Mouse (Mus musculus): ENCODE data around the gene Reck.

Reck gene

DNA sequence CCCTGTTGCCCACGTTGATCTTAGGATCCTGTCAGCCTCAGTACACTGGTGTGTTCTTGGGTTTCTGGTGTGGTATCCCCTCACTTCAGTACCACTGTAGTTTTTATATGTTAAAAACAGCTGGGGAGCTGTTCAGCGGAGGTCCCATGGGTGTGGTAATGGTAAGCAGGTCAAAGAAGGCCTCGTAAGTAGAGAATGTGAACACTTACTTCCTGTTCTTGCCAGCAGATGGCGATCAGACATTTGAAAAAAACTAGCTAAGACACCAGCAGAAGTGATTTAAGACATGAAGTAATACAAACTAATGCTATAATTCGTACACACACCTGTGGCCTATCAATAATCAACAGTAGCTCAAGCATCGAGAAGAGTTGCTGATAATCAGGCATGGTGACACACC, 31.1 kb downstream of the Reck start:
- DNase-seq = peak; percentile 41 to 52

DNA sequence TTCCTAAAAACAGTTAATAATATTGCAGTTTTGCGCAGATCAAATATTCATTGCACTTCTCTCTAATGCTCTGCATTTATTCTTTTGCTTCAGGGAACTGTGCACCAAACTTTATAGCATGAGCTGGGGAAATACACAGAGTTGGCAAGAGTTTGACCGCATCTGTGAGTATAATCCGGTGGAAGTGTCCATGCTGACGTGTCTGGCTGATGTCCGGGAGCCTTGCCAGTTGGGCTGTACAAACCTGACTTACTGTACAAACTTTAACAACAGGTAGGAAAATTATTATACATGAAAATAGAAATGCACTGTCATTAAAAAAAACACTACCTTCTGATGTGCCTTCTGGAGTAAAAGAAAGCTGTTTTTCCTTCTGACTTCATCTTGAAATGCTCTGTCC, 42.9 kb downstream of the Reck start:
- DNase-seq = no peak

DNA sequence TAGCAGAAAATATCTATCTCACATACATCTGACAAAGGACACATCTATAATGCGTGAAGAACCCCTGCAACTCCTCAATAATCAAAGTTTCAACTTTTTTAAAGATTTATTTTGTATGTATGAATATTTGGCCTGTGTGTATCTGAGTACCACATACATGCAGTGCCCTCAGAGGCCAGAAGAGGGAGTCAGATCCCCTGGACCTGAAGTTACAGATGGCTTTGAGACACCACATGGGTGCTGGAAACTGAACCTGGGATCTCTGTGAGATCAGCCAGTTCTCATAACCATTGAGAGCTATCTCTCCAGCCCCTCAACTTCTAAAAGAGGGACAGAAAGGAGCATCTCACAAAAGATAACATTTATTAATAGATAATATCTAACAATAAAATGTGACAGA, 45.3 kb downstream of the Reck start:
- no peak for DNase-seq

DNA sequence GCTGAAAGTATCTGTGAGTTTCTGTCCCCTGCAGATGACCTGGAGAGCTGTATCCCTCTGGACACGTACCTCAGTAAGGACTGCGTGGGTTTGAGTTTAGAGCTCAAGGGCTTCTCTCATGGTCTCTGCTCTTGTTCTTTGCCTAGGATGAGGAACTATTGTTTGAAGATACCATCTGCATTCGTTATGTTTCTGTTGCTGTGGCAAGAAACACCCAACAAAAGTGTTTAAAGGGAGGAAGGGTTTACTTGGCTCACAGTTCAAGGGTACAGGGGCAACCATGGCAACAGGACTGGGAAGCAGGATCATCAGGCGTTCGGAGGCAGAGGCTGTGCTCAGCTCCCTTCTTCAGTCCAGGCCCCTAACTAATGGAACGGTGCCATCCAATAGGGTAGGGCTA, 49.8 kb downstream of the Reck start:
- DNase-seq = no peak

DNA sequence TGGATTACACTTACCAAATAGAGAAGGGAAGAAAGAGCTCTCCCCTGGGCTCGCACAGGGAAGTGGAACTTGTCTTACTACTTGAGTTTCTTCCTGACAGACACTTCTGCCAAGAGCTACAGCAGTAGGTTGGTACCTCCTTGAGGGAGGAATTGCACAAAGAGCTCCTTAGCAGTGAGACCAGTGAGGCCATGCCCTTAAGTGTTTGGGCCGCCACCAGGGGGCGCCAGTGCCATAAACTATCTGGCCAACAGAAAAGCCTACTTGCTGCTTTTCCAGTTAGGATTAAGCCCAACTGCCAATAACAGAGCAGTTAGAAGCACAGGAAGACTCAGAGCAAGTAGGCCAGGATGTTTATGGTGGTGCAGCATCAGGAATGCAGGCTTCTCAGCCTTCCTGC, 50.4 kb downstream of the Reck start:
- peak; percentile 67 to 75 for DNase-seq

DNA sequence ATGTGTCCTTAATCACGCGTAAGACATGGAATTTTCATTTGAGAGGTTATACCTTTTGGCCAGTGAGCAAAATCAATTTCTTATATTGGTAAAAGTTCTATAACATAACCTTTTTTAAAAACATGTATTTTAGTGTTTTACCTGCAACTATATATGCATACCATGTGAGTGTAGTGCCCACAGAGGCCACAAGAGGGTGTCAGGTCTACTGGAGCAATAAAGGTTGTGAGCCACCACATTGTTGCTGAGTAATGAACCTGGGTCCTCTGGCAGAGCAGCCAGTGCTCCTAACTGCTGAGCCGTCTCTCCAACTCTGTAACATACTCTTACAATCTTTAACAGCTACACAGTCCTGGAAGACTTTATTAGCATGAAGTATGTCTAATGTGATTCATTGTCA, 52.5 kb downstream of the Reck start:
- peak; percentile 40 to 55 for DNase-seq

DNA sequence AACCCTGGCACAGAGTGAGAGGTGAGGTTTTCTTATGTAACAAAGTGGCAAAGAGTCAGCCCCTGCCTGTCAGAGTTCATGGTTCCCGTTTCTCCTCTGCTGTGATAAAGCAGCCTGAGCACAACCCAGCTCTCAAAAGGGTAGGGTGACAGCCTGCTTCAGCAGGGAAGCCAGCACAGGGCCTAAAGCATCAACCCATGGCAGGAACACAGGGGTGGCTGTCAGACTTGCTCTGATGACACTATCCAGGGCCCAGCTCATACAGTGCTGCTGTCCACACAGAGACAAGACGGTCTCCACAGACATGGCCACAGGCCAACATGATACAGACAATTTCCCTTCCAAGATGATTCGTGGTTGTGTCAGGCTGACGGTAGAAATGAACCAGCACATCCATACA, 56.5 kb downstream of the Reck start:
- DNase-seq = no peak

DNA sequence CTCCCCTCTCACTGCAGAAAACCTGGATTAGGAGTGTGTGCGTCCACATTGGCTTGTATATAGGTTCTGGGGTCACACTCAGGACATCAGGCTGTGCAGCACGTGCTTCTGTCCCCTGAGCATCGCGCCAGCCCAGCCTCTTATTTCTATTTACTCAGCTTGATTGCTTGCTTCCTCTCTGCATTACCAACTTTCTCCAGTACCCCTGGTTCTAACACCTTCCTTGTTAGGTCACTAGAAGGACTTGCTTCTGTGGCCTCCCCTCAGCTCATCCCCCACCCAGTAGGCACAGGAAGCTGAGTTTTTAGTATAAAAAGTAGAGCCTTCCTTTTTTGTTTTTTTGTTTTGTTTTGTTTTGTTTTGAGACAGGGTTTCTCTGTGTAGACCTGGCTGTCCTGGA, 60.9 kb downstream of the Reck start:
- DNase-seq = no peak

DNA sequence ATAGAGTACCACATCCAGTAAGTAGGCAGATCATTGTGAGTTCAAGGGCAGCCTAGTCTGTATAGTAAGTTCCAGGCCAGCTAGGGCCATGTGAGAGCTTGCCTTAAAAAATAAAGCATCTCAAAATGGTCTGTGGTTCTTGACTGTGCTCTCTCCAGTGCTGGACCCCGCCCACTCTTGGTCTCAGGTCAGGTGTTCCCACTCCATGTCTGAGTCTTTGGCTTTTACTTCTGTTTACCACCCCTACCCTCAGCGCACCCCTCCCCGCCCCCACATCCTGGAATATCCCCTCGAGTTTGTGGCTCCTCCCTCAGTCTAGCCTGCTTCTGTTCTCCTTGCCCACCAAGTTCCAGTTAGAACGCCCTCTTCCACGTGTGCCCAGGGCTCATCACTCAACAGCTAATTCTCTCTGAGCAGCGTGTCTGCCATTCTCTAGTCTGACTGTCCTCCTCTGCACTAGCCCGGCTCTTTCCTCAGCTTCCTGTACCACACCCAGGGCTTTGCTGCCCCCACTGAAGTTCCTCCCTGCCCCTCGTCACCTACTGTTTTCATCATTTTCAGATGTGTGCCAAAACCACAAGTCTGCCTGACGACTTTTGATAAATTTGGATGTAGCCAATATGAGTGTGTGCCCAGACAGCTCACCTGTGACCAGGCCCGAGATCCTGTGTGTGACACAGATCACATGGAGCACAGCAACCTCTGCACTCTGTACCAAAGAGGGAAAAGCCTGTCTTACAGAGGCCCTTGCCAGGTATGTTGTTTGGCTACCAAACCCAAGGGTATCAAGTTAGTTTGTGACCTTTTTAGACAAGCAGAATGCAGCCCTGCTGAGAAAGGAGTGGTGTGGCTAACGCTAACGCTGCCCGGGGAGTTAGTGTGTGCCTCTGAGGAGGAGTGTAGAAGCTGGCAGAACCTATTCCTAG, 61.7 kb downstream of the Reck start:
- DNase-seq = peak in 1 of 2 experiments; percentile 17

DNA sequence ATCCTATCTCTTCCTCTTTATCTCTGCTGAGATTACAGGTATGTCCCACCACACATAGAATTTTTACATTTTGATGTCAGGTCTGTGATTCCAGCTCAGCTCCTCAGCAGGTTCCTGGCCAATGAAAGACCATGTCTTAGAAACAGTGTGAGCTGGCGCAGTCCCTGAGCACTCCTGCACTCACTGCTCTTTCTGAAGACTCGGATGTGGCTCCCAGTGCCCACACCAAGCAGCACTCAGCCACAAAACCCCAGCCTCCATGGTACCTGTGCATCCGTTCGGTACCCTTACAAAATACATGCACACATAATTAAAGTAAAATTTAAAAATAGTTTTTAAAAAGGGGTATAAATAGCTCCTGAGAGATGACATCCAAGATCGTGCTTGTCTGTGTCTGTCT, 66.0 kb downstream of the Reck start:
- DNase-seq = no peak

DNA sequence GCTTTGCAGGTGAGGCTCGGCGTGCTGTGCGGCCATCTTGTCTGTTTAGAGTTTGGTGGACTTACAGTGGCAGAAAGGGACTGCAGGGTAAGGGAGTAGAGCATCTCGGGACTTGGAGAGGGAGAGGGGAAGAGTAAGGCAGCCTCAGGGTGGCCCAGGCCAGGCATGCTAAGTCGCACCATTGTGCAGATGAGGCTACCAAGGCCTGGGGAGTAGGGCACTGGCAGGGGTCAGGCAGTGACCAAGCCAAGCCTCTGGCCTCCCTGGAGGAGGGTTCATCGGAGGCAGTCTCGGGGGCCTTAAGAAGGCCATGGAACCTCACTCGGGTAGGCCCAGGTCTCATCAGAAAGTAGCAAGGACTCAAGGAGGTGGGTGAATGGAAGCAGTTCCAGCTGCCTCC, 67.1 kb downstream of the Reck start:
- DNase-seq = no peak

DNA sequence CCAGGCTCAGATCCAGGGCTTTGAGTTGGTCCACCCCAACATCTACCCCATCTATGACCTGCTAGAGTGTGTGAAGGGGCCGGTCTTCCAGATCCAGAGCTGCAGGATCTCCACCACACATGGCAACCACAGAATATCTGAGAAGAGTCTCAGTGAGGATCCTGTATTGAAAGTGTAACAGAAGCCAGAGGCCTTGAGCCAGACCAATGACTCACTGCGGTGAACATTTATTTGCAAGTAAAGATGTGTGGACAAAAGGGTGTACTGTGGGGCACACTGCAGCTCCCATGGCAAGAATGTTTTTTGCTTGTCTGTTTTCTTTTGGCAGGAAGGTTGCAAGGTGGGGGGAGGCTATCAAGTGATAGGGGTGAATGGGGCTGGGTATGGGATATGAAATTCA, 72.2 kb downstream of the Reck start:
- DNase-seq = no peak

DNA sequence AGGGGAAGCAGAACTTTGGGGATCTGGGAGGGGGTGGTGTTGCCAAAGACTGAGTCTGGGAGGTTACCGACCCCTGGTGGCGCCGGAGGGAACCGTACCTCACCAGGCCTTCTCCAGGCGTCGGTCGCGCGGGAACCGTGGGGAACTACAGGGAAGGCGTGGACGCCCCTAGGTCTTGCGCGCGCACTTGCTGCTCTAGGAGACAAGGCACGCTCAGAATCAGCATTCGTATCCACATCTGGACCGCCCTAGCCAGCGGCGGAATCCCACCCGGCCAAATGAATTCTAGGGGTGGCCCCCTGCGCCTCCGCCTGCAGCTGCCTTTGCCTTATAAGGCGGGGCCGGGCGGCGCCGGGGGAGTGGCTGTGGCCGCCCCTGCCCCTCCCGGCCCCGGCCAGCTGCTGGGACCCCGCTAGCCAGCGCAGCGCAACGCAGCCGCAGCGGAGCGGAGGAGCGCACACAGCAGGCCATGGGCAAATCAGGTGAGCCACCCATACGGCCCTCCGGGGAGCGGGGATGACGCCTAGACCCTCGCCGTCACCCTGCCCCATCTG, 82.0 kb downstream of the Reck start, which contains the start of gene Glipr2:
TSS of gene Glipr2 (plus strand) at position 110 of the 554 bp plus-strand sequence.
- DNase-seq = peak; percentile 83 to 87

DNA sequence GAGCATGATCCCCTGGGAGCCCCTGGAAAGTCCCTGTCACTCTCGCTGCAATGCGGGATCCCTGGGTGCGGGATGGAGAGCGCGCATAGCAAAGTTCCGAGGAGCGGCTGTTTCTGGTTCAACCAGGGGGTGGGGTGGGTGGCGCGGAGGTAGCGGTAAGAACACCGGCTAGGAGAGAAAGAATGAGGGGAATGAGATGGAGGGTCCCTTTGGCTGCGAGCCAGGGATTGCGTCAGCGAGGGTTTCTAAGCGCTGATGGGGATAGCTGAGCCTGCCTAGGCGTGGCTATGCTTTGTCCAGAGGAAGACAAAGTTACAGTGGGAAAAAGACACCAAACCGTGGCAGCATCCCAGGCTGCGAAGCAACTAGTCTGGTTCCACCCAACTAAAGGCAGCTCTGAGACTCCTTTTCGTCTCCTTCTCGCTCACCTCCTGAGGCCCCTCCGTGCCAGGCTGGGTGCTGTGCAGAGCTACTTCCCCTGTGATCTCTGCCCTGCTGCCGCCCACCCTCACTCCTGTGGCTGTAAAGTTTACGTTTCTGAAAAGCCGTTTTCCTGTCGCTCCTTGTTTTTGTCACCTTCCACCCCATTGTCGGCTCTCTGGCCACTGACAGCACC, 82.6 kb downstream of the Reck start:
- peak; percentile 49 to 58 for DNase-seq

DNA sequence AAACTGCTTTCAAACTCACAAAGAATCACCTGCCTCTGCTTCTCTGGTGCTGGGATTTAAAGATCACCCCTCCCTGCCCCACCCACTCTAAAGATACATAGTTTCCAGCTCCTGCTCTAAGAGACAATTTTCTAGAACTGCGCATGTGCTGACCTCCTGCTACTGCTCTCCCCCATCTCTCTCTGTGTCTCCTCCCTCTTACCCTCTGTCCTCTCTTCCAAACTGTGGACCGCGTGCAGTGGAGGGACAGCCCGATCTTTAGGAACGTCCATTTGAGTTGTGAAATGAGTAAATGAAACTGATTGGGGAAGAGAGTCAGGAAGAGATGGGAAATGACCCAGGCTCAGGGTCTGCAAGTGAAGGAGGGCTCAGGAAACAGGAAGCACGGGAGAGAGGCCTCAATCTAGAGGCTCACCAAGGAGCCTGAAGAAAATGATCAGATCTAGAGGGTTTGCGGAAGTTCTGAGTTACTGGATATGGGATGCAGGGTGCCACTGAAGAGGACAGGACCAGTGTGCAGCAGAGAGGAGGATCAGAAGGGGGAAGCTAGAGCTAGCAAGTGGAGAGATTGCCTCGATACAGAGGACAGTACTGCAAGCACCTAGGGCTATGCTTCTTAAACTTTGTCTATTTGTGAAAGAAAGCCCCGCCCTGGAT, 84.3 kb downstream of the Reck start:
- no peak for DNase-seq

DNA sequence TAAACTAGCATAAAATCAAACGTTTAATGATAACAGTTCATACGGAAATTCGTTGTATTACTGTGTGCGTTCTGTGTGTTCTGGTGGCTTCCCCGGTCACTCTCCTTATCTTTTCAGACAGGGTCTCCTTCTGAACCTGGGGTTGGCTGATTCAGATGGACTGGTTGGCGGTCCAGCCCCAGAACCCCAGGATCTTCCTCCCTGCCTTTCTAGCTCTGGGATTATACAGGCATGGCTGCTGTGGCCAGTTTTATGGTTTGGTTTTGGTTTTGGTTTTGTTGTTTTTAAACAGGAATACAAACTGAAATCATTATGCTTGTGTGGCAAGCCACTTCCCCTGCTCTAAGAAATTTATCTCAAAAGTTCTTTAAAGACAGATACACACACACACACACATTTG, 84.9 kb downstream of the Reck start:
- no peak for DNase-seq

DNA sequence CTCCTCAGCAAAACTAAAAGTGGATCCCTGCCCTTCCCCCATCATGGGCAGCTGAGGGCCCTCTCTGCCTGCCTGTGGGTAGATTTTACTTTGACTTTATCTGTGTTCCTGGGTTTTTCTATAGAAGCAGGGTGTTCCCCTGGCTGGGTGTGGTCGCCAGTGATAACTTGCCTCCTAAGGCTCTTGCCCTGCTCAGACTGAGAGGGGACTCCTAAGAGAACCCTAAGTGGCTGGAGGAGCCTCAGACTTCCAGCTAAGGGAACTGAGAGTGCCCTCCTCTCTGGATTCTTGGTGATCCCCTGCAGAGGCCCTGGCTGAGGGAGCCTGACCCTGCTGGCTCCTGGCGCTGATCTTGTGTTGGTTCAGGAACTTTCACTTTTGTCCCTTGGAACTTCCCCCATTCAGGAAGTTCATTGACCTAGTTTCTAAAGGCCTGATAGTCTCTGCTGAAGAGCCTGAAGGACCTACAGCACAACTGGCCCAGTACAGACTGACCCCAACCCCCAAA, 89.0 kb downstream of the Reck start:
- DNase-seq = peak in 1 of 2 experiments; percentile 25

DNA sequence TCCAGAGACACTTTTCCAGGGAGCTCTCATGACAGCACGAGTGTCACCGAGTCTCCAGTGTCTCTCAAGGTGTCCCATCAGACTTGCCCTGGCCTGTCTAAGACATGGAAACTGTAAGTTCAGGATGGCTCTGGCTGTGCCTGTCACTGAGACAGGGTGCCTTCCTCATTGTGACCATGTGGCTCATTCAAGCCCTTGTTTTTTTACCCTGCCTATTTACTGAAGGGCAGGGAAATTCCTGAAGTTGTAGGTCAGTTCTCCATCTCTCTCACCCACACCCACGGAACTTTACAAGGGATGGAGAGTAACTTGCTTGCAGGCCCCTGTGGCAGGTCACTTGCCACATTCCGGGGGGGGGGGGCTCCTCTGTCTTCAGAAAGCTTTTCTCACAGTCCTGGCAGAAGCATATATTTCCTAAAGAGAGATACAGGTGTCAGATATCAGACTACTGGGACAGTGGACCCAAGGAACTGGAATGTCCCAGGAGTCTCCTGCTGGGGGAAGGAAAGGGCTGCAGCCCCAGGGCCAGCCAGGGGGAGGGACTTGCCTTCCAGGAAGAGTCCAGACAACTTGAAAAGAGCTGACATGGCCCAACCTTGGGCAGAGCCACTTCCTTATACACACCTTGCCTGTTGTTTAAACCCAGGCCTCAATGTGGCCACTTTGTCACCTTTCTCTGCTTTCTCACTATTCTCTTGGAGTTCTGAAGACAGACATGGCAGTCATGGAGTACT, 89.8 kb downstream of the Reck start:
- DNase-seq = no peak

DNA sequence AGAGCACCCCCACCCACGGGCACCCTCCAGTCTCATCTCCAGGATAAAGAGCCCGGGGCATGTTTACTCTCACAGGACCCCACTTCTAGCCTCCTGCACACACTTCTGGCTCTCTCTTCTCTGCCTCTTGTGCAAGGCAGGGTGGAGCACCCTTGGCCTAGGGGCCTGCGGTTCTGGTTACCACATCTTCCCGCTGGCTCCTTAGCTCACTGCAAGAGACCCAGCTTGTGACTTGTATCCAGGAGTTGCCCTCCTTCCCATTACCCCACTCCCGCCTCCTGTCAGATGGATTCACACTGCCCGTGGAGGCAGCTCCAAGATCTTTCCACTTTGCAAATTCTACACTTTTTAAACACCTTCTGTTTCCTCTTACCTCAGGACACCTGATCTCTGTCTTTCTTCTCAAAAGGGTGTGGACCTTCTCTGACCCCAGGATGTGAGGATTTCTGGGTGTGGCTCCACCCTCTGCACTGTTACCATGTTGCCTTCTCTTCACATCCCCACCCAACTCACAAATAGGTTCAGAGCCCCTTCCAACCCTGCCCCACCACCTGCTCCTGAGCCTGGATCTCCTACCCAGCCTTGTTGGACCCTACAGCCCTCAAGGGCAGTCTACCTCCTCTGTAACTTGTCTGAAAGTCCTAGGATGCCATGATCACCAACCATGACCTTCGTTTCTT, 90.7 kb downstream of the Reck start:
- DNase-seq = no peak

DNA sequence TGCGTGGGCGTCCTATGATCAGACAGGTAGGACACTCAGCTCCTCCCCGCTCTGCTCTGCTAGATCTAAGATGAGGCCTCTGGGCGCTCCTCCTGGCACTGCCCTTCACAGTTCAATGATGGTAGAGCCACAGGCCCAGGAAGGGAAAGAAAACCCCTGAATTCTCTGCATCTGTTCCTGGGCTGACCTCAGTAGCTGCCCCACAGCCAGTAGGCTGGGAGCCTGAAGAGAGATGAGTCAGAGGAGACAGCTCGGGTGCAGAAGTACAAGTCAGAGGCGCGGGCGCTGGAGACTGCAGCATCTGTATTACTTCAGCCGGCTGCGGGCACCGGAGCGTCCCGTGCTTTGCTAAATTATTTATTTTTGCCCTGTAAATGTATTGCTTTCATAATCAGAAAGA, 93.3 kb downstream of the Reck start:
- DNase-seq = no peak

DNA sequence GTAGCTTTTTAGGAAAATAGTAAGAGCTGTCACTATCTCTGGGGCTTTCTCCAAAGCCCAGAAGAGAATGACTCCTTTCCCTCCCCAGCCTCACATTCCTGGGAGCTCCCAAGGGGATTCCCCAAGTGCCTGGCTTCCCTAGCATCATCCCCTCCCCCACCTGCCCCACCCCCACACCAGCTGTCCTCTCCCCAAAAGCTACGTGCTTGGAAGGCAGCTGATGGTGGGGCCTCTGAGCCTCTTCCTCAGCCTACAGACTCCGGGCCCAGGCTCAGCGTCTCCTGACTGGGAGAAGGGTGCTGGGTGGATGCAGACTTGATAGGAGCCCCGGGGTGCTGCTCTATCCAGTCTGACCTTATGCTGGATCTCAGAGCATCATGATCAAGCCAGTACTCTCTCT, 94.0 kb downstream of the Reck start:
- no peak for DNase-seq
